Mouse (Mus musculus) hindbrain, embryonic 16.5 days (tissue): ENCODE results near the gene Ccdc9b. TPM values are rescaled to one million over a fixed set of nuclear protein-coding genes. Genes with fewer than 3 reads are reported as not detected.

Source experiments
- ATAC-seq: fragments of 200-750 bp; cut with Nextera tagmentation; 2 replicates; pipeline ENCODE4 v1.8.0; 2017; ENCODE audit warnings: moderate TSS enrichment, moderate library complexity
- H3K27ac ChIP-seq: fragments of 300-500 bp; sonication (generic); 2 replicates; pipeline ENCODE4 v1.5.1; 2014; ENCODE audit warnings: low read depth, mild to moderate bottlenecking, control low read depth, low read length, moderate library complexity
- H3K27me3 ChIP-seq: fragments of 300-500 bp; sonication (generic); replicated peaks from 2 replicates; pipeline ENCODE4 v1.6.1; 2014; ENCODE audit warnings: low read length; ENCODE audit not compliant: control insufficient read depth, insufficient read depth
- H3K36me3 ChIP-seq: fragments of 300-500 bp; sonication (generic); 2 replicates; pipeline ENCODE4 v1.6.1; 2014; ENCODE audit warnings: mild to moderate bottlenecking, low read length, moderate library complexity, mixed read lengths; ENCODE audit not compliant: control insufficient read depth, insufficient read depth
- H3K4me1 ChIP-seq: fragments of 300-500 bp; sonication (generic); 2 replicates; pipeline ENCODE4 v1.6.1; 2014; ENCODE audit warnings: low read depth, low read length; ENCODE audit not compliant: control insufficient read depth, insufficient read depth
- H3K4me2 ChIP-seq: fragments of 300-500 bp; sonication (generic); 2 replicates; pipeline ENCODE4 v1.6.1; 2014; ENCODE audit warnings: mild to moderate bottlenecking, low read length, control low read depth, moderate library complexity
- H3K4me3 ChIP-seq: fragments of 300-500 bp; sonication (generic); 2 replicates; pipeline ENCODE4 v1.5.1; 2014; ENCODE audit warnings: mild to moderate bottlenecking, low read length, control low read depth, moderate library complexity
- H3K9ac ChIP-seq: fragments of 300-500 bp; sonication (generic); 2 replicates; pipeline ENCODE4 v1.6.1; 2014; ENCODE audit warnings: low read depth, mild to moderate bottlenecking, control low read depth, low read length, moderate library complexity
- H3K9me3 ChIP-seq: fragments of 300-500 bp; sonication (generic); 2 replicates; pipeline ENCODE4 v1.6.1; 2014; ENCODE audit warnings: mild to moderate bottlenecking, low read length, moderate library complexity; ENCODE audit not compliant: control insufficient read depth
- WGBS: fragments of 180-500 bp; shearing (Covaris S2); extraction: QIAGEN DNeasy Blood & Tissue Kit; methylation state at CpG from one replicate; pipeline ENCODE4 v1.1.7; 2014; 5-methylcytosine and 5-hydroxymethylcytosine counted together
- polyA plus RNA-seq: library from polyadenylated mRNA; unstranded; fragments of >200 nt; fragmentation: Nextera tagmentation; extraction: Ambion mirVana; gene quantifications from 2 replicates; pipeline ENCODE4 v1.2.1, GENCODE M21; 2015

Gene Ccdc9b
- 1.0 and 1.3 TPM in 2 replicates for polyA plus RNA-seq

- H3K27ac ChIP-seq: peak within 1 kb of the TSS; percentile 91
- H3K9ac ChIP-seq: peak within 1 kb of the TSS; percentile 66
- H3K4me3 ChIP-seq: peak within 1 kb of the TSS; percentile 20
- H3K9me3 ChIP-seq: no peaks in the 10 kb centered on the region
- ATAC-seq: peak; percentile 81
- H3K4me1 ChIP-seq: peaks cover 31% of the 10 kb centered on the region
- H3K4me2 ChIP-seq: peak within 1 kb of the TSS; percentile 51
- WGBS: 2% methylated on average over 29 of the region's 29 CpGs
- no peaks in the 10 kb centered on the region for H3K27me3 ChIP-seq
- H3K36me3 ChIP-seq: no peaks in the 10 kb centered on the region
Observed at GRCm38 (mm10) chr2:118761906-118762783, at the start of gene Ccdc9b. Gene Ccdc9b (minus strand): TSS chr2:118762661.

GRCm38 (mm10) chr2:118810861-118811260, 48.4 kb upstream of the Ccdc9b start:
- peaks cover 4% of the 10 kb centered on the region; the same call in 1 of the 2 replicates for H3K9me3 ChIP-seq
- H3K4me2 ChIP-seq: no peak overlapping the region
- H3K4me3 ChIP-seq: no peak overlapping the region
- 37% methylated on average over 2 of the region's 2 CpGs for WGBS
- H3K9ac ChIP-seq: no peak overlapping the region
- ATAC-seq: no peak
- H3K27ac ChIP-seq: no peak overlapping the region
- H3K4me1 ChIP-seq: peaks cover 8% of the 10 kb centered on the region
- H3K36me3 ChIP-seq: no peaks in the 10 kb centered on the region
- H3K27me3 ChIP-seq: no peaks in the 10 kb centered on the region

DNA sequence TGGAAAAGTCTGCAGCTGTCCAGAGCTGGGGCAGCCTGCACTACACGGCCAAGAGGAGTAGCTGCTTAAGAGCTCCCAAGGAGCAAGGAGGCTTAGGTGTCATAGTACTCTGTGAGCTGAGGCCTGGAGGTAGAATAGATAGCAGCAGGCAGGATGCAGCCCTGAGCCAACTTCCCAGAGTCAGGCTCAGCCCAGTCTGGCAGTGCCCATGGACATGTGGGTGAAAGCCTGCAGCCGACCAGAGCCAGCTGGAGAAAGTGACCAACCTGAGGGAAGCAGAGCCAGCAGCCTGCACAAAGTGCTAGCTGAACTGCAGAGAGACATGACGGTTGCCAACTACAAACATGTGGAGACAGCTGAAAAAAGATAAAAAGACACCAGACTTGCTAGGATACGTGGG, 44.4 kb upstream of the Ccdc9b start:
- 59% methylated on average over 4 of the region's 4 CpGs for WGBS

DNA sequence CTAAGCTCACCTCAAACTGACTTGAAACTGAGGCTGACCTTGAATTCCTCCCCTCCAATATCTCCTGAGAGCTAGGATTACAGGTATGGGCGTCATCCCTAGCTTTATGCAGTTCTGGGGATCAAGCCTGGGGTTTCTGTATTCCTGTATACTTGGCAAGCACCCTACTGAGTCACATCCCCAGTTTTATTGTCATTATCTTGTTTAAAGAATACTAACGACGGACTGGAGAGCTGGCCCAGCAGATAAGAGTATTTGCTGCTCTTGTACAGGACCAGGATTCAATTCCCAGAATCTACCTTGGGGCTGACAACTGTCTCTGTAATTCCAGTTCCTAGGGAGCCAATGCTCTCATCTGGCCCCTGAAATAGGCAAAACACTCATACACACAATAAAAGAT, 43.3 kb upstream of the Ccdc9b start:
- 47% methylated on average over 3 of the region's 3 CpGs for WGBS
- H3K9ac ChIP-seq: no peak overlapping the region
- no peak overlapping the region for H3K27ac ChIP-seq
- H3K27me3 ChIP-seq: no peaks in the 10 kb centered on the region
- H3K9me3 ChIP-seq: peaks cover 2% of the 10 kb centered on the region; the same call in 1 of the 2 replicates
- H3K4me2 ChIP-seq: no peak overlapping the region
- no peaks in the 10 kb centered on the region for H3K36me3 ChIP-seq
- no peak for ATAC-seq
- H3K4me3 ChIP-seq: no peak overlapping the region
- no peaks in the 10 kb centered on the region for H3K4me1 ChIP-seq

More for the DNA sequence above, 44.4 kb upstream of the Ccdc9b start:
- Histone ChIP-seq H3K4me2 (no peak overlapping the region), H3K36me3 (no peaks in the 10 kb centered on the region), H3K9ac (no peak overlapping the region), H3K9me3 (peaks cover 4% of the 10 kb centered on the region; the same call in 1 of the 2 replicates), H3K27me3 (no peaks in the 10 kb centered on the region), H3K27ac (no peak overlapping the region), H3K4me1 (no peaks in the 10 kb centered on the region), H3K4me3 (no peak overlapping the region)
- no peak for ATAC-seq

- H3K27ac ChIP-seq: no peak overlapping the region
- 78% methylated on average over 3 of the region's 3 CpGs for WGBS
Observed at GRCm38 (mm10) chr2:118805137-118805536, 42.7 kb upstream of the Ccdc9b start.

DNA sequence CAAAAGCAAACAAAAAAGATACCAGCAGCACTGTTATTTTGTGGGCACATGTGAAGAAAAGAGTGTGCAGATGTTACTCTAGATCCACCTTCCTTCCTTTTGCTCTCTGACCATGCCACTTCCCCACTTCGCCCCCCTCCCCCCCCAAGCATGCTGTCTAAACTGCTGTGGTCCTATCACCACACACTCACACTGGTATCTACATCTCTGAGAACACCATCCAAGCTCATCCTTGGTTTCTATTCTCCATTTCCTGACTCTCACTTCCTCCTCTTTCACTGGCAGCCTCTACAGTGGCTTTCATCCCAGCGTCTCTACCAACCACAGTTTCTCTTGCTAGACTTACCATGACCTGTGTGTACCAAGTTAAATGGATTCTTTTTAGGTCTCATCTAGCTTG, 42.0 kb upstream of the Ccdc9b start:
- no peak overlapping the region for H3K27ac ChIP-seq
- WGBS: 75% methylated on average over 2 of the region's 2 CpGs
- H3K4me1 ChIP-seq: no peaks in the 10 kb centered on the region
- H3K9ac ChIP-seq: no peak overlapping the region
- no peaks in the 10 kb centered on the region for H3K36me3 ChIP-seq
- H3K4me2 ChIP-seq: no peak overlapping the region
- no peak overlapping the region for H3K4me3 ChIP-seq
- no peak for ATAC-seq
- no peaks in the 10 kb centered on the region for H3K9me3 ChIP-seq
- no peaks in the 10 kb centered on the region for H3K27me3 ChIP-seq

More at GRCm38 (mm10) chr2:118805137-118805536, 42.7 kb upstream of the Ccdc9b start:
- H3K4me3 ChIP-seq: no peak overlapping the region
- H3K9ac ChIP-seq: no peak overlapping the region
- H3K4me1 ChIP-seq: no peaks in the 10 kb centered on the region
- no peak overlapping the region for H3K4me2 ChIP-seq
- no peaks in the 10 kb centered on the region for H3K9me3 ChIP-seq
- no peaks in the 10 kb centered on the region for H3K27me3 ChIP-seq
- no peaks in the 10 kb centered on the region for H3K36me3 ChIP-seq
- no peak for ATAC-seq

DNA sequence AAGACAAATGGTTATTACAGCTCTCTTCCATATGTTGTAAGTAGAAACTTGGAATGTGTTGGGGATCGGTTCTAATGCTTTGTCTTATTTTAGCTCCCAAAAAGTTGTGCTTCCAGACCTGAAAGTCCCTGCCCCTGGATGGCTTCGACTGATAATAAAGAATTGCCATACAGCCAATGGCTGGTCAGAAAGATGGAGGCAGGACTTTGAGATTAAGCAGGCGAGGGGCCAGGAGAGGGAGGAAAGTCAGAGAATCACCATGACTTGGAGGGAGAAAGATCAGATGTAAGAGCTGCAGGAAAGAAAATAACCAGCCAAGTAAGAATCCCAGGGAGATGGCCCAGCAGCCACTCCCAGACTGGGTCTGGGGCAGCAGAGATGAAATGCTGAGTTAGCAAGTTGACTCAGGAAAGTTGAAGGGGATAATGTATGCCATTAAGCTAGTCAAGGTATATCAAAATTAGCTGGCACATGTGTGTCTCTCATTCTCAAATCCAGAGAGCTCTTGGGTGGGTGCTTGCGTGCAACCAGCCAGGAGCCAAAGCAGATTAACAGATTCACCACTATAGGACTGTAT, 40.2 kb upstream of the Ccdc9b start:
- no peaks in the 10 kb centered on the region for H3K4me1 ChIP-seq
- no peak for ATAC-seq
- WGBS: 79% methylated on average over 4 of the region's 4 CpGs

DNA sequence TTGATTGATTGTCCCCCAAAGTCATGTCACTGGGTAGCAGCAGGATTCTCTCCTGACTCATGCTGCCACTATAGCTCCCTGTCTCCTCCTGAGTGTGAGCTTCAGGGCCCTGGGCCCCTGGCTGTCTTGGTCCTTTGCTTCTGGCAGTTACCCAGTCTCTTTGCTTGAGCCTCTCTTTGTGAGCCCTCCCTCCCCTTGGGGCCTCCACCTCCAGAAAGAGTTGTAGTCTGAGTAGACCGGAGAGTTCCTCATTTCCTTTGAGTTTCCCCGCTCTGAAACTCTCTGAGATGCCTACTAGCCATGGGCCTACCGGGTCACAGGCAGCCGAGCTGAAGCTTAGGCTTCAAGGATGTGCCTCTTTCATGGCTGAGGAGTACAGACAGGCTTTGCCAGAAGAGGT, 31.2 kb upstream of the Ccdc9b start:
- ATAC-seq: no peak
- Histone ChIP-seq H3K27ac (no peak overlapping the region), H3K36me3 (peaks cover 21% of the 10 kb centered on the region), H3K9ac (no peak overlapping the region), H3K4me1 (no peaks in the 10 kb centered on the region; the same call in none of the 2 replicates), H3K4me2 (no peak overlapping the region), H3K4me3 (no peak overlapping the region), H3K9me3 (no peaks in the 10 kb centered on the region), H3K27me3 (no peaks in the 10 kb centered on the region)
- 86% methylated on average over 4 of the region's 4 CpGs for WGBS

More for the DNA sequence above, 40.2 kb upstream of the Ccdc9b start:
- no peak overlapping the region for H3K9ac ChIP-seq
- no peaks in the 10 kb centered on the region for H3K27me3 ChIP-seq
- H3K27ac ChIP-seq: no peak overlapping the region
- no peaks in the 10 kb centered on the region for H3K36me3 ChIP-seq
- no peak overlapping the region for H3K4me3 ChIP-seq
- H3K9me3 ChIP-seq: no peaks in the 10 kb centered on the region
- no peak overlapping the region for H3K4me2 ChIP-seq

DNA sequence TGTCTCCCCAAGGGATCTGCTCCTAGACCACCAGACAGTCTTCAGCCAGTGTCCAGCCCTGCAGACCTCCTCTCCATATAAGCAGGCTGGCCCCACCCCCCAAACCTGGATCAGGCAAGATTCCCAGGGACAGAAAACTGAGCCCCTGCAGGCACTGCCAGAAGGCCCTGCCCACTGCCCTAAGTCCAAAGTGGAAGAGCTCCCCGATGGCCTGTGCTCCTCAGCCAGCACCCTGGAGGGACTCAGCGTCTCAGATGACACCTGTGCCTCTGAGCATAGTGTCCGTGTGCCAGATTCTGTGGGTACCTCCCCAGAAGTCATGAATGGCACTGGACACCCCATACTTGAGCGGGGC, 29.8 kb upstream of the Ccdc9b start:
- no peak for ATAC-seq
- H3K4me1 ChIP-seq: no peaks in the 10 kb centered on the region; the same call in none of the 2 replicates
- peaks cover 31% of the 10 kb centered on the region for H3K36me3 ChIP-seq
- H3K9ac ChIP-seq: no peak overlapping the region
- H3K27me3 ChIP-seq: no peaks in the 10 kb centered on the region
- no peak overlapping the region for H3K4me3 ChIP-seq
- 80% methylated on average over 4 of the region's 4 CpGs for WGBS
- no peak overlapping the region for H3K27ac ChIP-seq
- H3K9me3 ChIP-seq: no peaks in the 10 kb centered on the region
- H3K4me2 ChIP-seq: no peak overlapping the region
